Mouse (Mus musculus): ENCODE data around the gene Smarcad1. TPM values are rescaled to one million over a fixed set of nuclear protein-coding genes. Genes with fewer than 3 reads are reported as not detected.

Gene Smarcad1
- polyA plus RNA-seq (2017; shearing (Covaris generic)), result 10 to 100 TPM; 42.7 to 53.5 TPM

DNA sequence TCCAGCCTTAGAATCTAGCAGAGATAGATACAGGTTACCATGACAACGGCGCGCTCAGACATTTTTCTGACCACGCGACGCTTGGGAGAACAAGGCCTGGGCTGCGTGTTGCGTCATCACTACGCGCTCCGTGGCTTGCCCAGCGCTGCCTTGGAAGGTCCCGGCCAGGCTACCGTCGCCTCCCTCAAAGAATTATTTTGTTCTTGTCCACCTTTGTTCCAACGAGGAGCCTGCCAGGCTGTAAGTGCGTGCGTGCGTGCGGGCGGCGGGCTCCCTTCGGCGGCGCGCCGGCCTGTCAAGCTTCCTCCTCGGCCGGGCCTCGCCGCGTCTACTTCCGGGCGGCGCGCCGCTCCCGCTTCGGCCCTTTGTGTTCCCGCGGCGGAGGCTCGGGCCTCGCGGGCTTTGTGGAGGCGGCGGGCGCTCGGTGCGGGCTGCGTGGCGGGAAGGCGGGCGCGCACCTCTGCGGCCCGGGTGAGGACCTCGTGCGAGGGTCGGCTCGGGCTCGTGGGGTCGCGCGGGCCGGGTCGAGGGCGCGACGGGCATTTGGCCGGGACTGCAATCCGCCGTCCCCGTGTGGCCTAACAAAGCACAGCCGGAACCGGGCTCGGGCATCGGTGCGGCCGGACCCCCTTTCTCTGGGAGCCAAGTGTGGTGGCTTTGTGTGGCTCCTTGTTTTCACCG, at the start of gene Smarcad1:
TSS of gene Smarcad1 (plus strand) at position 93 of the 681 bp plus-strand sequence.

DNA sequence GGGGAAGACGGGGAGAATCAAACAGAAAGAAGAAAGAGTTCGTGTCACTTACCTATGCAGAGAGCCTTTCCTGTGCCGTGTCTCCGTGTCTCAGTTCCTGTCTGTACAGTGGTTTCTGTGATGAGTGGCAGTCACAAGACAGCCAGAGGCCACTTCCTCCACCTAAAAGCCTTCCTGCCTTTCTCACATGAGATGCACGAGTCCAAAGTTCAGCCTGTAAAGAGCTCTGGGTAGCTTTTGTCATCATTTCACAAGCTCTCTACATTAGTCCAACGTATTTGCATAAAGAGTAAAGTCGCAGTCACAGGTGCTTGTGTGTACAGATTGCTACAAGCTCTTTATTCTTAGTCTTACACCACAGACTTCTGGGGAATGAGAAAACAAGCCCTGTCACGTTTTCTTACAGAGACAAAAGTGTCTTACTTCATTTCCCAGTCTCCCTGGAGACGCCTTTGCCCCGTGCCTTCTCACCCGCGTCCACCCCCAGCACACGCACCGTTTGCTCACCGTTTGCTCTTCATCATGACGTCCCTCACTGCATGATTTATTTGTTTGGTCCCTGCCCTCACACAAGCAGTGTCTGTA, 102.3 kb downstream of the Smarcad1 start, which contains the start of gene Hpgds:
TSS of gene Hpgds (minus strand) at position 288 of the 585 bp plus-strand sequence.

Other genes starting within 250 kb of the Smarcad1 start
- gene Hpgds, start 102.3 kb downstream of the Smarcad1 start, polyA plus RNA-seq (2017; shearing (Covaris generic)), result 1 to 10 TPM; 1.1 to 2.9 TPM